In the genomic region with DNA sequence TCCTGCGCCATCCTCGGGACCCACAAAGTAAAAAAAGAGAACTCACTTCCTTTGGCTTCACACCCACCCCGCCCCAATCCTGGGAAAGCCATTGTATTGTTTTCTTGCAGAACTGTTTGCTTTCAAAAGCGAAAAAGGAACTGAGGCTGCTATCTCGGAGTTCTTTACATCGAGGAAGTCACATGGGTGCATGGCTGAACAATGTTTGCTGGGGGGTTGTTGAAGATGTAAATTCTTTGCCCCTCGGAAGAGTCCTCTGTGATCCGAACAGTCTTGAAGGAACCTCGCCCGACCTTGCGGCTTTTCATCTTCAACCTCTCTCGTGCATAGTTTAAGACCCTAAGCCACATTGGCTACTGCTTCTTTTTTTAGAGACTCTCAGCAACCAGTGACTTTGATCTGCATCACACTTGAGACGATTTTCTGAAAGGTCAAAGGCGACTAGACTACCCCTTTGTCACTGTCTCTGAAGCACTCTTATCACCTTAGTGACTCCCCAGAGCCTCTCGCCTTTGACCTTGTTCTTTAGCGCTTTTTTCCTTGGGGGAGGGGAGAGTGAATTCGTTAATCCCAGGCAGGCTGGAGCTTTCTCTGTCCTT, we compare ENCODE assay signal across 8 mouse cellular contexts.
A peak's percentile ranks its signal among the peaks of the same experiment; 100 is the strongest.
DNase-seq lines count a peak whose midpoint lies in the region; ATAC-seq and TF ChIP-seq lines count a peak whose summit lies in the region.

No protein-coding gene starts in this region.

- peak overlapping the region; percentile 73 for H3K4me2 ChIP-seq in heart, embryonic 11.5 days
- peak overlapping the region; percentile 68 for H3K4me2 ChIP-seq in lung, postnatal 0 days (replicated peaks; ENCODE audit: low read depth, low read length)

- H3K4me3 ChIP-seq in erythroblast, embryonic 14.5 days (replicated peaks): peak overlapping the region; percentile 22
- H3K4me3 ChIP-seq in heart, embryonic 11.5 days (ENCODE audit: low read depth, low read length): peak overlapping the region; percentile 29
- H3K4me3 ChIP-seq in lung, postnatal 0 days (ENCODE audit: low read depth, low read length): peak overlapping the region; percentile 33
- peak overlapping the region; percentile 31 for H3K4me3 ChIP-seq in olfactory bulb, adult 2 months (ENCODE audit: insufficient read depth, low read depth, low read length)

- TF ChIP-seq CTCF in lung, postnatal 0 days (IDR thresholded peaks at IDR 0.05): no peak
- TF ChIP-seq CTCF in olfactory bulb, adult 2 months (IDR thresholded peaks at IDR 0.05; ENCODE audit: insufficient read depth, low read depth, low read length): no peak

- H3K27ac ChIP-seq in heart, embryonic 11.5 days (ENCODE audit: low read depth, low read length): peak overlapping the region; percentile 60
- H3K27ac ChIP-seq in lung, postnatal 0 days (ENCODE audit: low read length): peak overlapping the region; percentile 83
- no peak overlapping the region for H3K27ac ChIP-seq in olfactory bulb, adult 2 months (ENCODE audit: insufficient read depth, low read depth, low read length)

- ATAC-seq in erythroblast, adult 5-6 weeks (replicated peaks; ENCODE audit: low FRiP score, poor library complexity, severe bottlenecking): no peak
- peak; percentile 61 for ATAC-seq in heart, embryonic 11.5 days (replicated peaks; ENCODE audit: insufficient number of reproducible peaks, low FRiP score, low TSS enrichment)
- peak; percentile 46 for ATAC-seq in lung, postnatal 0 days
- ATAC-seq in erythroid progenitor cell, adult 5-6 weeks (replicated peaks; ENCODE audit: low FRiP score, poor library complexity, severe bottlenecking): no peak

- peak; percentile 46 for DNase-seq in embryo, embryonic 11.5 days (ENCODE audit: low read depth, low spot score)
- DNase-seq in kidney, adult 8-10 months: peak; percentile 26 to 32
- DNase-seq in lung, postnatal 0 days (ENCODE audit: low spot score): peak; percentile 50

- WGBS in heart, embryonic 11.5 days (ENCODE audit: insufficient replicate concordance): 2% methylated on average over 17 of the region's 17 CpGs
- 3% methylated on average over 17 of the region's 17 CpGs for WGBS in lung, postnatal 0 days
- whole genome bisulfite sequencing in olfactory bulb, adult 2 months: 11% methylated on average over 17 of the region's 17 CpGs

- H3K27me3 ChIP-seq in erythroblast, embryonic 14.5 days (ENCODE audit: control insufficient read depth): peaks cover 26% of the 10 kb centered on the region
- no peaks in the 10 kb centered on the region for H3K27me3 ChIP-seq in heart, embryonic 11.5 days (ENCODE audit: control insufficient read depth, insufficient read depth, low read length)
- H3K27me3 ChIP-seq in lung, postnatal 0 days (replicated peaks; ENCODE audit: insufficient read depth, low read length): no peaks in the 10 kb centered on the region

- TF ChIP-seq POLR2A in olfactory bulb, adult 2 months (IDR thresholded peaks at IDR 0.05; ENCODE audit: insufficient read depth, low read depth, low read length): no peak

- H3K9me3 ChIP-seq in erythroblast, embryonic 14.5 days (ENCODE audit: control insufficient read depth, low read length): no peaks in the 10 kb centered on the region
- no peaks in the 10 kb centered on the region for H3K9me3 ChIP-seq in heart, embryonic 11.5 days (replicated peaks; ENCODE audit: control insufficient read depth, low read length)
- H3K9me3 ChIP-seq in lung, postnatal 0 days (ENCODE audit: low read length): no peaks in the 10 kb centered on the region

- H3K9ac ChIP-seq in heart, embryonic 11.5 days (ENCODE audit: low read depth, low read length): peak overlapping the region; percentile 65
- H3K9ac ChIP-seq in lung, postnatal 0 days (replicated peaks; ENCODE audit: low read depth): peak overlapping the region; percentile 32; the same call in 1 of the 2 replicates

- no peaks in the 10 kb centered on the region; the same call in 1 of the 2 replicates for H3K4me1 ChIP-seq in erythroblast, embryonic 14.5 days (ENCODE audit: control insufficient read depth)
- peaks cover 7% of the 10 kb centered on the region for H3K4me1 ChIP-seq in heart, embryonic 11.5 days (ENCODE audit: control insufficient read depth, insufficient read depth, low read length)
- no peaks in the 10 kb centered on the region; the same call in 1 of the 2 replicates for H3K4me1 ChIP-seq in lung, postnatal 0 days (ENCODE audit: insufficient read depth, low read depth, low read length)
- H3K4me1 ChIP-seq in olfactory bulb, adult 2 months (ENCODE audit: control insufficient read depth, insufficient read depth, low read length): peaks cover 11% of the 10 kb centered on the region

- peak; percentile 59; the same call in 1 of the 2 replicates for TF ChIP-seq EP300 in lung, postnatal 0 days (IDR thresholded peaks at IDR 0.05)

- no peaks in the 10 kb centered on the region for H3K36me3 ChIP-seq in erythroblast, embryonic 14.5 days (ENCODE audit: control insufficient read depth)
- no peaks in the 10 kb centered on the region for H3K36me3 ChIP-seq in heart, embryonic 11.5 days (ENCODE audit: control insufficient read depth, insufficient read depth, low read length)
- no peaks in the 10 kb centered on the region for H3K36me3 ChIP-seq in lung, postnatal 0 days (ENCODE audit: insufficient read depth, low read length)

Comparison
In these comparisons a context has a peak if more than half of its experiments do, and no peak if none do; other contexts are left out.
1. ATAC-seq: peak in heart, embryonic 11.5 days (single experiment) and lung, postnatal 0 days (single experiment); none in erythroblast, adult 5-6 weeks (single experiment) and erythroid progenitor cell, adult 5-6 weeks (single experiment).
2. Peak in every context shown above with its lines, with median percentiles within 50 percentile points of each other: H3K4me3 ChIP-seq and DNase-seq.